Mouse (Mus musculus) activated CD4-positive, CD25-positive, alpha-beta regulatory T cell, adult 4 months (primary cell): ENCODE results near the gene Pipox. TPM values are rescaled to one million over a fixed set of nuclear protein-coding genes. Genes with fewer than 3 reads are reported as not detected.

Experiments
- ATAC-seq: one replicate; pipeline ENCODE4 v1.8.0; 2017
- polyA plus RNA-seq, 2 experiments: library from polyadenylated mRNA; unstranded; fragments of 100-300 nt; shearing (Covaris generic); gene quantifications; one replicate each; pipeline ENCODE4 v1.2.1; 2017

The Pipox gene
- polyA plus RNA-seq, 2 experiments from 2014 or later: 0.52 to 1.6 TPM

- ATAC-seq: no peak
Measured at GRCm38 (mm10) chr11:77843906-77844200, 50.0 kb downstream of the Pipox start.

GRCm38 (mm10) chr11:77843068-77843905 is 50.6 kb downstream of the Pipox start:
- ATAC-seq: no peak

- no peak for ATAC-seq
Measured at GRCm38 (mm10) chr11:77840523-77841245, 53.2 kb downstream of the Pipox start.

DNA sequence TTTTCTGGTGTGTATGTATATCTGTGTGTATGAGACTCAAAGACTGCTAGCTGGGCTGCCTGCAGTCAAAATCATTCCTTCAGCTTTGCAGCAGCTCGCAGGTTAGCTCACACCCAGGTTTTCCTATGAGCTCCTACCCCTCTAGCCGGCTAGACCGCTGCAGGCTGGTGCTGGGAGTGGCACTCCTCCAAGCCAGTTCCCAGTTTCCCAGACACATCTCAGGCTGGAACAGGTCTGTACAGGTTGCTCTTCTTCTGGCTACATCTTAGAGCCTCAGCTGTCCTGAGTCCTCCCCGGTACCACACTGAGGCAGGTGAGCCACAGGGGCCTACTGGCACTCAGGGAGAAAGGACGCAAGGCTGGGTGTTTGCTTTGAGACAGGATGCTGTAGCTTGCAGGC is 56.0 kb downstream of the Pipox start:
- ATAC-seq: no peak

DNA sequence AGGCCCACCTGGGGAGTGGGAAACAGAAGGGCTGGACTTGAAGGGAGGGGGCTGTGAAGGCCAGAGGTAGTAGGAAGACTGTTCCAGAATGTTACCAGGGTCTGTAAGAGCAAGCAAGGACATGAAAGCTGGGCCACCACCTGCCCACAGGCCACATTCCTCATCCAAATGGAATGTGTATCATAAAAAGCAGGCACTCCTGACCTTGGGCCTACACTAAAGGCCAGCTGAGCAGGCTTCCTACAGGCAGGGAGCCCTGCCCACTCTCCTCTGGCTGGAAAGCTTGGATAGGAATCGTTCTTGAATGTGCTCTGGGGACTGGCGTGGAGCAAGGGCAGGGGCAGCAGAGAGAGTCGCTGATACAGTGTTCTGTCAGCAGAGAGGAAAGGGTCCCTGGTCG is 57.1 kb downstream of the Pipox start:
- ATAC-seq: no peak

- no peak for ATAC-seq
Measured at GRCm38 (mm10) chr11:77836290-77836689, 57.6 kb downstream of the Pipox start.

- ATAC-seq: no peak
Measured at GRCm38 (mm10) chr11:77835109-77835508, 58.8 kb downstream of the Pipox start.

DNA sequence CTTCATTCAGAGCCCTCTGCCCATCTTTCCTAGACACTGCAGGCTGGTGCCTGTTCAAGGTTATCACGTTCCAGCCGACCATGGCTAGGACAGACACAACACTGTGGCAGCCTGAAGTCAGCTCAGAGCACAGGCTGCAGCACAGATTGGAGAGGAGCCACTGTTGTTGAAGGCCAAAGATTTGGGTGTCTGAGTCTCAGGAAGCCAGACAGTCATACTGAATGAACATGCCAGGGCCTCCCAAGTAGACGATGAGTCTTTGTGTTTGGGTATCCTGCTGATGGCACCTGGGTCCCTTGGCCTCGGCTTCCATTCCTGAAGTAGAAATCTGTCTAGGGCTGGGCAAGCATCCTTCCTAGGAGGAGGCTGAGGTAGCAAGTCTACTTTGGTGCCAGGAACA is 61.4 kb downstream of the Pipox start:
- no peak for ATAC-seq

DNA sequence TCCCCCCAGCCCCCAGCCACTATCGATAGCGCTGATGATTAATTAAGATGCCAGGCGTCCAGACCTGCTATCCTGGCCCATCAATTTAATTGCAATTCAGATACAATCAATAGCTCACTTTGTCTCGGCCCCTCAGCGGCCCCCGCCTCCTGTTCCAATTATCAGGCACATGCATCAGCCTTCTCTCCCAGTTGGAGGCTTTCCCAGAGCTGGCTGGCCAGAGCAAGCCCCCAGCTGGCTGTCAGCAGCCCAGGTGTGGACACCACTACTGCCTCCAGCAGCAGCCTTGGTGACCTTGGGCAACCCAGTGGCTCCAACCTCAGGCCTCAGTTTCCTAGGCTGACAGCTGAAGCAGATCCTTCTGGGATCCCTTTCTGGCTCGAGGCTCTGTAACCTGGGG is 63.0 kb downstream of the Pipox start:
- no peak for ATAC-seq

Other genes starting within 250 kb of the Pipox start
- gene Nufip2, start 207.9 kb downstream of the Pipox start, polyA plus RNA-seq: 10 to 100 TPM; 16.2 to 20.5 TPM
- under 1 TPM in 1 of 2 experiments, not detected in 1; 0.73 TPM for gene Cryba1, start 168.8 kb downstream of the Pipox start, polyA plus RNA-seq
- gene Myo18a, start 130.8 kb downstream of the Pipox start, polyA plus RNA-seq: 10 to 100 TPM; 22.1 to 29.7 TPM
- under 1 TPM; 0.20 to 0.57 TPM for gene Gm10277, start 106.3 kb downstream of the Pipox start, polyA plus RNA-seq
- under 1 TPM in 1 of 2 experiments, not detected in 1; 0.20 TPM for gene Sez6, start 36.7 kb upstream of the Pipox start, polyA plus RNA-seq
- gene Phf12, start 88.7 kb upstream of the Pipox start, polyA plus RNA-seq: 10 to 100 TPM; 24.8 to 27.2 TPM
- gene Dhrs13, start 138.2 kb upstream of the Pipox start, polyA plus RNA-seq: 1 to 10 TPM; 1.3 to 2.4 TPM
- 10 to 100 TPM; 23.2 to 28.6 TPM for gene Flot2, start 143.8 kb upstream of the Pipox start, polyA plus RNA-seq
- gene Eral1, start 186.3 kb upstream of the Pipox start, polyA plus RNA-seq: 10 to 100 TPM; 36.3 to 40.0 TPM
- 10 to 100 TPM; 12.0 to 15.8 TPM for gene Fam222b, start 200.6 kb upstream of the Pipox start, polyA plus RNA-seq